Mouse (Mus musculus): ENCODE measurements around the gene Gle1. TPM values are rescaled to one million over a fixed set of nuclear protein-coding genes. Genes with fewer than 3 reads are reported as not detected.

The Gle1 gene
- polyA plus RNA-seq, 1 experiment from 2014 or later = 72.3 TPM

DNA sequence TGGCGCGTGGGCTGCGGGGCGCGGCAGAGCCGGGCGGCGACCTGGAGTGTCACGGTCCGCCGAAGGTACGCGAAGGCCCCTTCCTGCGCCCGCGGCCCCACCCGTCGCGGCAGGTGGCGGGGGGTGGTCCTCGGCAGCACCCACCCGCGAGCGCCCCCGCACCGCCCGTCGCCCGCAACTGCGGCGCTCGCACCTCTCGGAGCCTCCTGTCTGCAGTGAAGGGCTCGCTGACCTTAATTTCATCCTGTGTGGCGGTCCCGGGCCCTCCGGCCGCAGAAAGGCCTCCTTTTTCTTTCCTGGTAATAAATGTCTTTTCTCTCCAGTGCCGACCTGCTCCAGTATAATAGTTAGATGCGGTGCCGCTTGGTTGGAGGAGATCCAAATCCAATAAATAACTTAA is 30.7 kb downstream of the Gle1 start:
- Histone ChIP-seq H3K4me2 (peak overlapping the region; percentile 87), H3K4me1 (replicated peaks) (peaks cover 69% of the 10 kb centered on the region), H3K27me3 (no peaks in the 10 kb centered on the region), H3K36me3 (peaks cover 26% of the 10 kb centered on the region), H3K4me3 (peak overlapping the region; percentile 95), H3K9ac (peak overlapping the region; percentile 99), H3K27ac (replicated peaks) (peak overlapping the region; percentile 99), H3K9me3 (no peaks in the 10 kb centered on the region)
- WGBS = under 1% methylated on average over 26 of the region's 41 CpGs
- peak; percentile 77 for ATAC-seq (ENCODE audit: low read depth)

GRCm38 (mm10) chr2:29966826-29967225 is 31.6 kb downstream of the Gle1 start:
- ATAC-seq (ENCODE audit: low read depth) = no peak
- Histone ChIP-seq H3K36me3 (peaks cover 26% of the 10 kb centered on the region), H3K4me1 (replicated peaks) (peaks cover 78% of the 10 kb centered on the region), H3K4me3 (peak overlapping the region; percentile 95), H3K9ac (peak overlapping the region; percentile 99), H3K27ac (replicated peaks) (peak overlapping the region; percentile 99), H3K9me3 (no peaks in the 10 kb centered on the region), H3K4me2 (peak overlapping the region; percentile 87), H3K27me3 (no peaks in the 10 kb centered on the region)
- WGBS = 59% methylated on average over 2 of the region's 2 CpGs

- H3K27ac ChIP-seq (replicated peaks) = no peak overlapping the region; the same call in 1 of the 2 replicates
- H3K4me1 ChIP-seq (replicated peaks) = peaks cover 87% of the 10 kb centered on the region
- no peak for ATAC-seq (ENCODE audit: low read depth)
- H3K27me3 ChIP-seq = no peaks in the 10 kb centered on the region
- H3K4me3 ChIP-seq = peak overlapping the region; percentile 95
- peak overlapping the region; percentile 99 for H3K9ac ChIP-seq
- peak overlapping the region; percentile 87 for H3K4me2 ChIP-seq
- no peaks in the 10 kb centered on the region for H3K9me3 ChIP-seq
- WGBS = 51% methylated on average over 5 of the region's 5 CpGs
- peaks cover 26% of the 10 kb centered on the region for H3K36me3 ChIP-seq
Observed at GRCm38 (mm10) chr2:29967768-29968167, 32.5 kb downstream of the Gle1 start.

GRCm38 (mm10) chr2:29968638-29969037 is 33.4 kb downstream of the Gle1 start:
- Histone ChIP-seq H3K27me3 (no peaks in the 10 kb centered on the region), H3K9me3 (no peaks in the 10 kb centered on the region), H3K36me3 (peaks cover 31% of the 10 kb centered on the region), H3K9ac (peak overlapping the region; percentile 99), H3K27ac (replicated peaks) (no peak overlapping the region), H3K4me3 (peak overlapping the region; percentile 95; the same call in 1 of the 2 replicates), H3K4me1 (replicated peaks) (peaks cover 85% of the 10 kb centered on the region), H3K4me2 (peak overlapping the region; percentile 87)
- WGBS = 79% methylated on average over 5 of the region's 5 CpGs
- no peak for ATAC-seq (ENCODE audit: low read depth)

DNA sequence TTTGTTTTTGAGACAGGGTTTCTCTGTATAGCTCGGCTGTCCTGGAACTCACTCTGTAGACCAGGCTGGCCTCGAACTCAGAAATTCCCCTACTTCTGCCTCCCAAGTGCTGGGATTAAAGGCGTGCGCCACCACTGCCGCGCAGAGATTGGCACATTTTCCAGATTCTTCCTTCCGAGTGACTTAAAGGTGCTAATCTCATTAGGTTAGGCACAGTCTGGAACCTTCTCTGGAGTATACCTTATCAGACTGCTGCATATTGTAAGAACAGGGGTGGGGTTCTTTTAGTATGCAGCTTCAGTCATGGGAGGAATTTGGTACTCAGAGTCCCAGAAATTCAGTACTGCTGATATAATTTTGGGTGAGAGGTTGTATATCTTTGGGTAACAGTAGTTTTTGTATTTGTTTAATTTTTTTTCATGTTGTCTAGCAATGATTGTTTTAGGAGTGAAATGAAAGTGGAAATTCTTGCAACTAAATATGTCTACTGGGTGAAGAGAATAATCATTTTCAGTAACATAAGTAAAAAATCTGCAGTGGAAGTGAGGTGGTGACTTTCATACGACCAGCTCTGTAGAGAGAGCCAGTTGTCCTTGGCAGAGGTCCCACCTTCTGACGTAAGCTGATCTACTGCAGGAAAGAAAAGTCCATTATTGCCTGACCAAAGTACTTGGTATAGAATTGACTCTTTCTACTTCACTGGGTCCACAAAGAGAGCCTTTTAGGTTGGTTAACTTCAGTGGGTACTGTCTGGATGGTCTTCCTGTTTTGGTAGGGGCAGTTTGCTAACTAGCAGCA is 36.8 kb downstream of the Gle1 start:
- 77% methylated on average over 9 of the region's 9 CpGs for WGBS
- Histone ChIP-seq H3K27me3 (no peaks in the 10 kb centered on the region), H3K9me3 (no peaks in the 10 kb centered on the region), H3K27ac (replicated peaks) (peak overlapping the region; percentile 9; the same call in 1 of the 2 replicates), H3K9ac (no peak overlapping the region), H3K4me3 (no peak overlapping the region), H3K4me1 (replicated peaks) (peaks cover 85% of the 10 kb centered on the region), H3K4me2 (no peak overlapping the region), H3K36me3 (peaks cover 45% of the 10 kb centered on the region)
- ATAC-seq (ENCODE audit: low read depth) = peak; percentile 63; the same call in 1 of the 2 replicates

DNA sequence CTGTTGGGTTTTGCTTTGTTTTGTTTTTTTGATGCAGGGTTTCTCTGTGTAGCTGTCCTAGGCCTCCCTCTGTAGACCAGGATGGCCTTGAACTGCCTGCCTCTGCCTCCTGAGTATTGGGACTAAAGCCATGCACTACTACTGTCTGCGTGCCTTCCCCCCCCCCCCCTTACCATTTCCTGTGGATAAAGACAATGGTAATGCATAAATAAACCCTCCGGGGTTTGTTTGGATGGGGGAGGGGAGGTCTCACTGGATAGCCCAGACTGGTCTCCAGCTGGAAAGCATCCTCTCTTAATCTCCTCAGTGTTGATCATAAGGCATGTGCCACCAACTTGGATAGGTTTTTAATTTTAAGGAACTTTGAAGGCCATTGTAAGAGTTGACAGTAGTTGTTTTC is 38.3 kb downstream of the Gle1 start:
- Histone ChIP-seq H3K4me2 (no peak overlapping the region), H3K27me3 (no peaks in the 10 kb centered on the region), H3K4me3 (no peak overlapping the region), H3K36me3 (peaks cover 42% of the 10 kb centered on the region), H3K27ac (replicated peaks) (no peak overlapping the region), H3K4me1 (replicated peaks) (peaks cover 72% of the 10 kb centered on the region), H3K9me3 (no peaks in the 10 kb centered on the region), H3K9ac (no peak overlapping the region)
- 0% methylated on average over 2 of the region's 2 CpGs for WGBS
- ATAC-seq (ENCODE audit: low read depth) = peak; percentile 63; the same call in 1 of the 2 replicates

DNA sequence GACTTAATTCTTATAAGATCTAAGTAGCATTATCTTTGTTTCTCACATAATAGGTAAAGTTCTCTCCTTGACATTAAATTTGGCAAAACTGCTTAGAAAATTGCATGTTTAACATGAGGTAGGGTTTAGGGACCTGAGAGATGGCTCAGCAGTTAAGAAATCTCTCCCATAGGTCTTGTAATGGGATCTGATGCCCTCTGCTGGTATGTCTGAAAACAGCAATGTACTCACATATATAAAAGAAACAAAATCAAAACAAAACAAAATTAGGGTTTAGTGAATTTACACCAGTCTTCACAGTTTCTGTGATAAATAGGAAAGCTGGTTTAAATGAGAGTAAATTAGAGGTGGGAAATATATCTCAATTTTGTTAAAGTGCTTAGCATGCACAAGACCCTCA is 42.1 kb downstream of the Gle1 start:
- Histone ChIP-seq H3K4me3 (no peak overlapping the region), H3K27ac (replicated peaks) (no peak overlapping the region), H3K27me3 (no peaks in the 10 kb centered on the region), H3K36me3 (peaks cover 60% of the 10 kb centered on the region), H3K4me1 (replicated peaks) (peaks cover 36% of the 10 kb centered on the region), H3K9ac (no peak overlapping the region), H3K4me2 (no peak overlapping the region), H3K9me3 (no peaks in the 10 kb centered on the region)
- ATAC-seq (ENCODE audit: low read depth) = no peak

DNA sequence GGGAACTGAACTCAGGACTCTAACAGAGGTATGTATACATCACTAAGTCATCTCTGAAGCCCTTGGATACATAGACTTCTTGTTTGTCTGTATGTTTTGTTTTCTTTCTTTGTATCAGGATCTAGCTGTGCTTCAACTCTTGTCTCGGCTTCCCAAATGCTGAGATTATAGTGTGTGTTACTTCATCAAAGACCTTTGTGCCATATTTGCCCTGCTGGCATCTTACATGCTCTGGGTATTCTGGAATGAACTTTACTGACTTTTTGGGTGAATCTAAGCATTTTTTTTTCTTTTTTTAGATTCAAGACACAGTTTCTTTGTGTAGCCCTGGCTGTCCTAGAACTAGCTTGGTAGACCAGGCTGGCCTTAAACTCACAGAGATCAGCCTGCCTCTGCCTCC is 45.4 kb downstream of the Gle1 start:
- no peak overlapping the region for H3K9ac ChIP-seq
- 86% methylated on average over 1 of the region's 1 CpGs for WGBS
- no peaks in the 10 kb centered on the region for H3K27me3 ChIP-seq
- peaks cover 7% of the 10 kb centered on the region; the same call in 1 of the 2 replicates for H3K4me1 ChIP-seq (replicated peaks)
- peaks cover 87% of the 10 kb centered on the region for H3K36me3 ChIP-seq
- no peak for ATAC-seq (ENCODE audit: low read depth)
- H3K4me3 ChIP-seq = no peak overlapping the region
- H3K4me2 ChIP-seq = no peak overlapping the region
- no peak overlapping the region for H3K27ac ChIP-seq (replicated peaks)
- H3K9me3 ChIP-seq = no peaks in the 10 kb centered on the region

GRCm38 (mm10) chr2:29991962-29992361 is 56.7 kb downstream of the Gle1 start:
- ATAC-seq (ENCODE audit: low read depth) = no peak
- no peak overlapping the region for H3K4me2 ChIP-seq
- H3K9me3 ChIP-seq = no peaks in the 10 kb centered on the region
- no peak overlapping the region for H3K4me3 ChIP-seq
- H3K27ac ChIP-seq (replicated peaks) = no peak overlapping the region
- no peaks in the 10 kb centered on the region for H3K4me1 ChIP-seq (replicated peaks)
- peaks cover 100% of the 10 kb centered on the region for H3K36me3 ChIP-seq
- no peak overlapping the region for H3K9ac ChIP-seq
- no peaks in the 10 kb centered on the region for H3K27me3 ChIP-seq
- 62% methylated on average over 2 of the region's 2 CpGs for WGBS

DNA sequence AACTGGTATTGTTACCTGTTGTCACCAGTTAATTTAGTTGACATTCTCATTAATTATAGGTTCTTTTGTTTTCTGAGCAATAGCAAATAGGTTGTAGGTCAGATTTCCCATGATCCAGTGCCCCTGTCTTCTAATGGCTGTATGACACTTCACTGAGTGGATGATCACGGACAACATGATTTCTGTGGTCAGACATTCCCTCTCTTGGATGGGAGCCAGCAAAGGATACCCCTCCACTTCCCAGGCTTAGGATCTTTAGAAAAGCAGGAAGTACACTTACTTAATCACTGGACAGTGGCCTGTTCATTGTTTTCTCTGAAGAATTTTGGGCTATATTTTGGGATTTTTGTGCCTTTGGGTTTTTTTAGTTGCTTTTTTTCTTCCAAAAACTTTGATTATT is 73.9 kb downstream of the Gle1 start:
- H3K4me3 ChIP-seq = no peak overlapping the region
- H3K27me3 ChIP-seq = no peaks in the 10 kb centered on the region
- H3K9ac ChIP-seq = no peak overlapping the region
- no peak overlapping the region for H3K4me2 ChIP-seq
- no peaks in the 10 kb centered on the region for H3K4me1 ChIP-seq (replicated peaks)
- H3K9me3 ChIP-seq = no peaks in the 10 kb centered on the region
- 88% methylated on average over 1 of the region's 1 CpGs for WGBS
- peaks cover 99% of the 10 kb centered on the region for H3K36me3 ChIP-seq
- no peak overlapping the region for H3K27ac ChIP-seq (replicated peaks)
- no peak for ATAC-seq (ENCODE audit: low read depth)

Data from neural tube, embryonic 13.5 days (tissue).